Mouse (Mus musculus) bone marrow macrophage, adult 2 months (primary cell): ENCODE measurements around the gene C5ar2. TPM values are rescaled to one million over a fixed set of nuclear protein-coding genes. Genes with fewer than 3 reads are reported as not detected.

ENCODE experiments used
- H3K27ac ChIP-seq: 2 replicates; pipeline ENCODE4 v1.5.1; 2012; ENCODE audit warnings: low read depth, low read length; ENCODE audit not compliant: insufficient read depth
- H3K4me1 ChIP-seq: 2 replicates; pipeline ENCODE4 v1.6.1; 2012; ENCODE audit warnings: low read length; ENCODE audit not compliant: control insufficient read depth, insufficient read depth
- H3K4me3 ChIP-seq: 2 replicates; pipeline ENCODE4 v1.5.1; 2012; ENCODE audit warnings: mild to moderate bottlenecking, low read length, moderate library complexity; ENCODE audit not compliant: insufficient read depth
- CTCF ChIP-seq: IDR thresholded peaks from 2 replicates; pipeline ENCODE4 v1.5.1; 2012; ENCODE audit warnings: low read depth, mild to moderate bottlenecking, low read length, moderate library complexity
- POLR2A ChIP-seq: IDR thresholded peaks from 2 replicates; pipeline ENCODE4 v1.6.1; 2012; ENCODE audit warnings: mild to moderate bottlenecking, low read depth, low read length, borderline replicate concordance
- polyA plus RNA-seq: library from polyadenylated mRNA; stranded (reverse); fragments of >200 nt; gene quantifications from 2 replicates; pipeline ENCODE4 v1.2.4, GENCODE M21; 2012; ENCODE audit not compliant: missing spikeins, insufficient read depth, insufficient read length

Gene C5ar2
- polyA plus RNA-seq, 1 experiment = 18.4 TPM

DNA sequence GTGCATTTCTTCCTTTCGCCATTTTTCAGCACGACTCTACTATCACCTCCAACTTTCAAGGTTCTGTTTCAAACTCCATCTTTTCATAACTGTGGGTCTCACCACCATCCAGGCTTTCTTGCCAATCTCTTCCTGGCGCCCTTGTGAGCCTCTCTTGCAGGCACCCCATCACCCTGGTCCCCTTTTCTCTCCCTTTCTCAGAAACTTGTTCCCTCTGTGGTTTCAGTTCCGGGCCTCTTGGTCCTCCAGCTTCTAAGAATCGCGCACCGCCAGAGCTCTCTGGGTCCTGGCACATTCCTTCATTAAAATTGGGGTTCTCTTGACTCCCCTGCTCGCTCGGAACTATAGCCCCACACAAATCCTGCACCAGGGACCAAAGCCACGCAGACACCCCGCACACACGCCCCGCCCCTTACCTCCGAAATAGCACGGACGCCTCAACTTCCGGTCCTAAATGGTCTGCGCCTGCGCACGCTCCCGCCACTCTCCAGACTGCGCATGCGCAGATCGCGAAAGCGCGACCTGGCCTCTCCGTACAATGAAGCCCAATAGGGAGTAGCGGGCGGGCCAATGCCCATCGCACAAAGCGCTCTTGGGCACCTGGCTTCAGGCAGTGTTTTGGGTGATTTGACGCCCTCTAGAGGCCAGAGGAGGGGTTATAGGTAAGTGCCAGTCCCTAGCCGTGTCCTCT lies 22.2 kb downstream of the C5ar2 start, which contains the start of gene Dhx34:
Gene Dhx34 (minus strand): TSS at position 456 of the 691 bp plus-strand sequence.
- peak within 1 kb of the TSS; percentile 63 for H3K4me3 ChIP-seq
- no peak for TF ChIP-seq CTCF
- TF ChIP-seq POLR2A = 0 out of 2 replicates have a peak, but pooled peaks have one; percentile 31
- H3K4me1 ChIP-seq = peaks cover 32% of the 10 kb centered on the region
- peak within 1 kb of the TSS; percentile 89 for H3K27ac ChIP-seq

GRCm38 (mm10) chr7:16213986-16214385 lies 30.0 kb downstream of the C5ar2 start:
- peaks cover 5% of the 10 kb centered on the region for H3K4me1 ChIP-seq
- H3K27ac ChIP-seq = no peak overlapping the region
- no peak overlapping the region for H3K4me3 ChIP-seq
- TF ChIP-seq POLR2A = no peak
- TF ChIP-seq CTCF = no peak

- Histone ChIP-seq H3K27ac (no peak overlapping the region), H3K4me1 (peaks cover 13% of the 10 kb centered on the region), H3K4me3 (no peak overlapping the region)
- TF ChIP-seq POLR2A (no peak), CTCF (no peak)
These were observed 30.8 kb downstream of the C5ar2 start for GRCm38 (mm10) chr7:16213196-16213595.

- no peak overlapping the region for H3K4me3 ChIP-seq
- H3K27ac ChIP-seq = no peak overlapping the region
- TF ChIP-seq CTCF (peak; percentile 48; the same call in 1 of the 2 replicates), POLR2A (no peak)
- H3K4me1 ChIP-seq = peaks cover 33% of the 10 kb centered on the region
These were observed 33.0 kb downstream of the C5ar2 start for GRCm38 (mm10) chr7:16210862-16211365.

DNA sequence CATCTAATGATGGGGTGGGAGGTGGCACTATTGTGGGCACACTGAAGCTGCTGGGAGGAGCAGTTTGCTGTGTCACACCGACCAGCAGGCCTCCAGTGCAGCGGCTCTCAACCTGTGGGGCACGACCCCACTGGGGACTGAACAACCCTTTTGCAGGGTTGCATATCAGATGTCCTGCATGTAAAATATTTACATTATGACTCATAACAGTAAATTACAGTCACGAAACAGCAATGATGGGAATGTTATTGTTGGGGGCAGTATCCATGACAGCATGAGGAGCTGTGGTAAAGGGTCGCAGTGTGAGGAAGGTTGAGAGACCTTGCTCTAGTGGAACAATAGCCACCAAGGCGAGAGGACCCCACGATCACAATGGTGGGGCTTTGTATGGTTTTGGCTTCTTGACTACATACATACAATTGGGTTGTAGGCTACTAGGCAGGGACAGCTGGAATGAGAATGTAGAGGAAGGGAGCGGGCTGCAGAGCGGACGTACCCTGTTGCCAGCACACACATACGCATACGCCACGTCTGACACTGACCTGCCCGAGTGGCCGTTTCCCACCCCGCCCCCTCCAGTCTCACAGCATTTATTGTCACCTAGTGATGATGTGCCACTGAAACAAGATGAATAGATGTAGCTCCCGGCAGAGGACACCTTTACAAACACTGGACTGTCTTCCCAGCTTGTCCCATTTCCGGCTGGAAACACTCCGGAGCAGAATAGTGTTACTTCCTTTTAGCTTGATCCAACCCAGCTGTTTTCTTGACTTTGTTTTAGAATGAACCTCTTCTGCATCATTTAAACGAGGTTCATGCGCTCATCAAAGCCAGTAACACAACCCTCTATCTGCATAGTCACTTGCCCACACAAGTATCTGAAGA lies 34.9 kb downstream of the C5ar2 start:
- Histone ChIP-seq H3K27ac (peak overlapping the region; percentile 94), H3K4me1 (peaks cover 50% of the 10 kb centered on the region), H3K4me3 (no peak overlapping the region)
- TF ChIP-seq CTCF = no peak
- TF ChIP-seq POLR2A = no peak

GRCm38 (mm10) chr7:16207496-16207895 lies 36.5 kb downstream of the C5ar2 start:
- TF ChIP-seq POLR2A (no peak), CTCF (no peak)
- Histone ChIP-seq H3K4me3 (no peak overlapping the region), H3K4me1 (peaks cover 56% of the 10 kb centered on the region)

GRCm38 (mm10) chr7:16207076-16207475 lies 36.9 kb downstream of the C5ar2 start:
- no peak for TF ChIP-seq CTCF
- no peak for TF ChIP-seq POLR2A
- peak overlapping the region; percentile 95 for H3K27ac ChIP-seq
- H3K4me1 ChIP-seq = peaks cover 56% of the 10 kb centered on the region
- H3K4me3 ChIP-seq = no peak overlapping the region

More at GRCm38 (mm10) chr7:16207496-16207895, 36.5 kb downstream of the C5ar2 start:
- H3K27ac ChIP-seq = peak overlapping the region; percentile 95

DNA sequence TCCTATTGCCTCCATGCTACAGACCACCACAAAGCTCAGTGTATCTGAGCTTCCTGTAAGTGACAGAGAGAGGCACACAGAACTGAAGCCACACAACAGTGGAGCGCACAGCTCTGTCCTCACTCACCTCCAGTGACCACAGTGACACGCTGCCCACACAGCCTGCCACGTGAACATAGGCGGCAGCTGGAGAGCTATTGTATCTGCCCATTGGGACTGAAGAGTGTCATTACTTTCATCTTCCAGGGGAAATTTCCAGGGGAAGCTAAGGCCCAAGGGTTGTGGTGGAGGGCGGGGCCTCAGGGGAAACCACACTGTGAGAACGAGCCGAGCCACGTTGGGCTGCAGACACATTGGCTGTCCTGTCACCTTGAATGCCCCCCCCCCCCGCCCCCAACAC lies 39.2 kb downstream of the C5ar2 start:
- Histone ChIP-seq H3K4me3 (no peak overlapping the region), H3K27ac (peak overlapping the region; percentile 72), H3K4me1 (peaks cover 59% of the 10 kb centered on the region)
- TF ChIP-seq POLR2A (no peak), CTCF (no peak)

- Histone ChIP-seq H3K4me1 (peaks cover 51% of the 10 kb centered on the region), H3K27ac (no peak overlapping the region), H3K4me3 (no peak overlapping the region)
- TF ChIP-seq CTCF (no peak), POLR2A (no peak)
These were observed 40.5 kb downstream of the C5ar2 start for GRCm38 (mm10) chr7:16203505-16203903.
